Mouse (Mus musculus) layer of hippocampus, postnatal 10 days (tissue): ENCODE data around the gene Krt7. TPM values are rescaled to one million over a fixed set of nuclear protein-coding genes. Genes with fewer than 3 reads are reported as not detected.

Experiments
- DNase-seq, 2 experiments: peaks; one replicate each; pipeline ENCODE4 v3.0.0; 2021; ENCODE audit warnings: low spot score in 2 of 2
- microRNA-seq, 2 experiments: library from miRNA; unstranded; fragments of <30 nt; microRNA quantifications; one replicate each; pipeline ENCODE4 v1.2.0; 2021
- total RNA-seq, 2 experiments: library from RNA; stranded (reverse); gene quantifications; 2 replicates each; pipeline ENCODE4 v1.2.3; 2021

Gene Krt7
- total RNA-seq, 2 experiments from 2014 or later: not detected

DNA sequence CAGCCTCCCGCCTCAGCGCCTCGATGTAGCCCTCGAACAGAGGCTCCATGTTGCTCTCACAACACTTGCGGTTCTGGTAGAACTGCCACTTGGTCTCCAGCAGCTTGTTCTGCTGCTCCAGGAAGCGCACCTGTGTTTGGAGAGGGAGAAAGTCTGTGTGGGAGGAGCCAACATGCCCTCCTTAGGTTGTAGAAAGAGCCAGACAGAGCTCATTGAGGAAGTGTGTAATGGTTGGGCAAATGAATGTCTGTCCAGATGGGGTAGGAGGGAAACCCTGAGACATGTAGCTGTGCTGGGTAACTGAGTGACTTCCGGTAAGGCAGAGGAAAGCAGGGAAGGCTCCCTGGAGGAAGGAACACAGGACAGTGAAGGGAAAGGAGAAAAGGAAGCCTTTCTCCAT lies 25.8 kb downstream of the Krt7 start:
- no peak for DNase-seq

DNA sequence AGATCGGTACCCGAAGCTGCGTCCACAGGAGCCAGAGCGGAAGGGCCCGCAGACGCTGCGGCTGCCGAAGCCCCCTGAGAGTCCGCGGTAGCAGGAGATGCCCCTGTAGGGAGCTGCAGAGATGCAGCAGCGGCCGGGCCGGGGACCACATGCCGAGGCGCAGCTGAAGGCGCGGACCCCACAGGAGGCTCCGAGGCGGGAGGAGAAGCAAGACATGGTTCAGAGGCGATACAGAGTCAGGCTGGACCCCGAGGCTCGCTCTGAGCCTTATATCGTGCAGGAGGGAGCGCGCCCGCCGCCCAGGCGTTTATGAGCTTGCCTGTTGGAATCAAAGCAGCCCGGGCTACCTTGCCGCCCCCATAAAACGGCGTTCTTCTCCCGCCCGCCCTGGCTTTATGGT lies 27.7 kb downstream of the Krt7 start, which contains the start of gene Krt87:
Krt87 (minus strand) TSS at position 250 of the 400 bp plus-strand sequence.
- no peak for DNase-seq

DNA sequence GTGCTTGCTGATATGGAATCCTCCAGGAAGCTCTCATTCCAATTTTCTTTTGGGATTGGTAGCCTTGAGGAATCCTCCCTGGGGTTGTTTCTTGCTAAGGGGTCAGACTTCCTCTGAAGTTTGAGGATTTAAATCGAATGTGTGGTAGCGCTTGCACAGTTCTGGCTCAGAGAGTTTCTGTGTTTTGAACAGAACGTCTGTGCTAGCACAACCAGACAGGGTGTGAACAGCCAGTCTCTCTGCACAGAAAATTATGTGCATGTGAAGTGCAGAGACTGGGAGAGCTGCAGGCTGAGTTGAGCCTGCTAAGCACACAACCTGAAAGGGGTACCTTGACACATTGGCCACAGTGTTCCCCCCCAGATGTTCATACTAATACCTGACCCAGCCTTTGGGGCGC lies 30.0 kb downstream of the Krt7 start:
- DNase-seq: no peak

DNA sequence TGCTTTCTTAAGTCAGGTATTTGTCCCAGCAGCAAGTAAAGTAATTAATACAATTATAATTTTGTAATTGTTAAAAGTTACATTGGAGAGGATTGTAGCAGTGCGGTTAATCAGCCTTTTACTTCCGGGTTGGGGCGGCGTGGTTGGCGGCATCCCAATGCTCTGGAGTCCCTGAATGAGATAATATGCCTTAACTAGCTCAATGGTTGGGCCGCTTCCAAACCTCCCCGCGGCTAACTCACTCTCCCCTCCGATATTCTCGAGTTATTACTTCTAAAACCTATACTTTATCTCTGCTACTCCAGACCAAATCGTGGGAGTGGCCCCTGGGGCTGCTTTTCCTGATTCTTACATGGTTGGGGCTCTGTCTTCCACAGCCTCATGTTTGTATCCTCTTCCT lies 35.7 kb downstream of the Krt7 start:
- no peak for DNase-seq

DNA sequence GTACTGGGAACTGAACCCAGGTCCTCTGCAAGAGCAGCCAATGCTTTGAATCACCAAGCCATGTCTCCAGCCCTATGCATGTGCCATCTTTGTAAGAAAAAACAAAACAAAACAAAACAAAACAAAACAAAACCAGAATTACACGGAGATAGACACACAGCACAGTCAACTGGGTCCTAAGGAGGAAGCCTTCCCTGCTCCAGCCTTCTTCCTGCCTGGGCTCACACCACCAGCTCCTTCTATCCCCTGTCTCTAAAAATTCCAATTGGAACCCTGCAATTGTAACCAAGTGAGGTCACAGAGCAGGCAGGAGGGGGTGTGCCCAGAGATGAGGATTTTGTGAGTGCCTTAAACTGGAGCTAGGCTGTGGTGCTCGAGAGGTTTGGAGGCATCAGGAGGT lies 36.6 kb downstream of the Krt7 start, which contains the start of gene Krt88:
Krt88 (plus strand) TSS at position 301 of the 400 bp plus-strand sequence.
- DNase-seq: no peak

DNA sequence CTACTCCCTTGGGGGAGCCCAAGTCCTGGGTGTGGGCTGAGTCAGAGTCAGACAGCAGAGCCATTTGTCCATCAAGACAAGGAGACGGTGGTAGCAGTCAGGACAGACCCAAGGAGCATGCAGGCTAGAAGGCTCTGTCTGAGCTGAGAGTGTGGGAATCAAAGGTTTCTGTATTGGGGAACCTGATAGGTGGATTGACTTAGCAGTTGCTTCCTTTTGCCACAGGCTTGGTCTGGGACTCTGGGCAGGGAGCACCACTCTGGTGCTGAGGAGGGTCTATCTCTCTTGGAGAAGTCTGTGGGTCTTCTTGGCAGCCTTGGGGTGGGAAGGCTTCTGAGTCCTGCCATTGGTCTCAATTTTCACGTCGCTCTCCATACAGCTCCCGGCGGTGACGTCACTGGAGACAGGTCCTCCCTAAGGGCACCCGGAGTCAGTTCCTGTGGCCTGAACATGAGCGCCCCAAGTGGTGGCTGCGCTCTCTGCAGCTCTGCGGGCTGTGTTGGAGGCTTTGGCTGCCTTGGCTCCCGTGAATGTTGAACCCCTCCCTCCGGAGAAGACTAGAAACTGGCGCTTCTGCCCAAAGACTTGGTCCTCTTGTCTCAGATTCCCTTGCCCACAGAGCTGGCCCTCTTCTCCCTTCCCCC lies 42.4 kb downstream of the Krt7 start:
- peak; percentile 79 to 83 for DNase-seq

DNA sequence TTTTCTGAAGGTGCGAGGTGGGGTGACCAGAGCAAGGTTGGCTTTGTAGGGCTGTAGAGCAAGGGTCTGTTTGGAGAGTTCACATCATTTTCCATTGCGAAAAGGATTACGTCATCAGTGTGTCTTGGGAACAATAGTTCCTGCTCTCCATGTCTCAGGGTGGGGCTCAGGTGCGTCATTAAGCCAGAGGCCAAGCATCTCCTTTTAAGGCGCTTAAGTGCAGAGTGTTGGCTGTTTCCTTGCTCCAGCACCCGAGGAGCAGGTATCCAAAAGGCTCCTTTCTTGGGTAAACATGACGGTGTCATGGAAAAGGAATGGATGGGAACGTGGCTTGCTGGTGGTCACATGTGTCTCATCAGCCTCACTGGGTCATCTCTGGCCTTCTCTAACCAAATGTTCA lies 43.9 kb downstream of the Krt7 start:
- DNase-seq: no peak

DNA sequence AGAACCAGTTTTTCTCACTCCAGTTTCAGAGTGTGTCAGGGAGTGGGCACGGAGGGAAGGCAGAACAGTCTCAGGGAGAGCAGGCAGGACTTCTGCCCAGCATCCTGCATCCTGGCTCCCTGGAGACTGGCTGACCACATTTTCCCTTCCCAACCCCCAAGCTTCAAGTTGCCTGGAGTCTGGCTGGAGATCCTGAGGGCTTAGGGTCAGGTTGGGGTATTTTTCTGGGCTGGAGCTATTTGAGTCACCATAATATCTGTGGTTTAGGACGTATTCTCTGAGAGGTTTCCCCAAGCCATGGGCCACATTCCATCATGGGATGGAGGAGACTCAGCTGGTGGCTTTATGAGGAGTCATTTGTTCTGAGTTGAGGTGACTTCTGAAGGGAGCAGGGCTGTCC lies 44.4 kb downstream of the Krt7 start:
- no peak for DNase-seq

DNA sequence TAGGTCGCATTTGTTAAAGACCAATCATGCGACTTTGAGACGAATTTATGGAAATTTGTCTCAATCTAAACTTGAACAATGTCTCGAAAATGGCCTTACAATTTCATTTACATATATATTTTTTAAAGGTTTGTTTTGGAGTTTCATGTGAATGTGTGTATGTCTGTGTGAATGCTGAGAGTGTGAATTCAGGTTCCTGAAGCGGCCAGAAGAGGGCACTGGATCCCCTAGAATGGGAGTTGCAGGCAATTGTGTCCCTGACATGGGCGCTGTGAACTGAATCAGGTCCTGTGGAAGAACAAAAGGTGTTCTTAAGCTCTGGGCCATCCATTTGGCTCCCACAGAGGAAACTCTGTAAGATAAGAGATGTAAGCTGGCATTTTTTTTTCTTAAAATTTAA lies 45.0 kb downstream of the Krt7 start:
- no peak for DNase-seq

DNA sequence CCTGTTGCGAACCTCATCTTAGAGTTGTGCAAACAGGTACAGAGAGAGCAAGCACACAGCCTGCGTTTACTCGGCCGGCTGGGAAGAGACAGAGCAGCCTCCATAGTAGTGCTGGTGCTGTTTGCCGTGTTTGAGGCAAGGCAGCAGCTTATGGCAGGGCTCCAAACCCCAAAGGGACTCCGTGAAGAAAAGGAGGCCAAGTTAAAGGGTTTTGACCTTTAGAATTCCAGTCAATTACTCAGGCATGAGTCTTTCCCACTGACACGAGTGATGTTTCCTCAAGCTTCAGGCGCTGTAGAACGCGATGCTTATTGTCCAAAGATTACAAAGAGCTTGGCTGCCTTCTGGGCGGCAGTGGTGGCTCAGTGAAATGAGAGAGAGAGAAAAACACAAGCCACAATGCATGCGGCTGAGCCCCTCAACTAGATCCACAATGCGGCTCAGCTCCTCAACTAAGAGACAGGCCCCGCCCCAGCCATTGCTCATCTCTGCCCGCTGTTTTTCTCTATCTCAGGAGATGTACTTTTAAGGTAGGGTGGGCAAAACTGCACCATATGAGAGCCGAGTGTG lies 47.6 kb downstream of the Krt7 start:
- DNase-seq: no peak

DNA sequence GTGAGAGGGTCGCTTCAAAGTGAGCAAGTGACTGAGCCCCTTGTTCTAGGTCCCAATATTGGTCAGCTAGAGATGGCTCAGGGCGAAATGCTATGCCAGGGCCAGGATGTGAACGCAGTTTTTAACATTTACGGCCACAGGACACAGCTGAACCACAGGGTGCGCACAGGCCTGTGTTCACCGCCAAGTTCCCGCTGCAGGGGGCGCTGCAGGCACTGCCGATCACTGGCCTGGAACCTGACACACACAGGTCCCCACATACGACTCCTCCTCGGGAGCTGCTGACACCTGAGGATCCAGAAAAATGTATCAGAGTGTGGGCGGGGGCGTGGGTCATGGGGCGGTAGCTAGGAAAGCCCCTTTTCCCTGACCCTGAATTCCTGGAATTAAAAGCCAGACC lies 48.4 kb downstream of the Krt7 start:
- DNase-seq: no peak

DNA sequence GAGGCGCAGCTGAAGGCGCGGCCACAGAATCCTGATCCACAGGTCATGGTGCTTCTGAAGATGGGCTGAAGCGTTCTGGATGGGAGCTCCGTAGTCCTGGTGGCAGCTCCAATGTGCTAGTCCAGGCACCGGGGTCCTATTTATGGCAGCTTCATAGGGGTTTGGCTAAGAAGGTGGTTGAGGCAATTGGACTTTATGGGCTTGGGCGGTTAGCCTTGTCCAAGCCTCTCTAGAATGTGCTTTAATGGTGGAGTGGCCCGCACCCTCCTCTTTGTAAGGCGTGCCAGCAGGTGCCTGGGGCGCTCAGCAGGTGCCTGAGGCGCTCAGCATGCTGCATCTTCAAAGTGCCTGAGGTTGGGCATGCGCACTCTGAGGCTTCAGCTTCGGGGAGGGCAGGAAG lies 52.8 kb downstream of the Krt7 start, which contains the start of gene Krt81:
Krt81 (minus strand) TSS at position 101 of the 400 bp plus-strand sequence.
- no peak for DNase-seq

DNA sequence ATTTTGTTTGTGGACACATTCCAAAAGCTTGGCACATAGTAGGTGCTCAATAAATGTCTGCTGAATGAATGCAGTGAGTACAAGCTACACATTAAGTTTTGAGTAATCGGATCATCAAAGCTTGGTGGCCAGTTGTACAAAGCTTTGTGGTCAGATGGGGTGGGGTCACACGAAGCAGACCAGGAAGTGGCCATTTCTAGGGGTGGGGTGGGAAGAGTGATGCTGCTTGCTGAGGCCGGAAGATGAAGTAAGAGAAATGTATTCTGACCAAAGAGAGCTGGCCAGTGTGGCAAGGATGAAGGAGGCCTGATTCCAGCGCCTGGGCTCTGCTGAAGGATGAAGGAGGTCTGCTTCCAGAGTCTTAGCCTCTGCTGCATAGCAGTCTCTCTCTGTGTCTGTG lies 58.2 kb downstream of the Krt7 start:
- no peak for DNase-seq

DNA sequence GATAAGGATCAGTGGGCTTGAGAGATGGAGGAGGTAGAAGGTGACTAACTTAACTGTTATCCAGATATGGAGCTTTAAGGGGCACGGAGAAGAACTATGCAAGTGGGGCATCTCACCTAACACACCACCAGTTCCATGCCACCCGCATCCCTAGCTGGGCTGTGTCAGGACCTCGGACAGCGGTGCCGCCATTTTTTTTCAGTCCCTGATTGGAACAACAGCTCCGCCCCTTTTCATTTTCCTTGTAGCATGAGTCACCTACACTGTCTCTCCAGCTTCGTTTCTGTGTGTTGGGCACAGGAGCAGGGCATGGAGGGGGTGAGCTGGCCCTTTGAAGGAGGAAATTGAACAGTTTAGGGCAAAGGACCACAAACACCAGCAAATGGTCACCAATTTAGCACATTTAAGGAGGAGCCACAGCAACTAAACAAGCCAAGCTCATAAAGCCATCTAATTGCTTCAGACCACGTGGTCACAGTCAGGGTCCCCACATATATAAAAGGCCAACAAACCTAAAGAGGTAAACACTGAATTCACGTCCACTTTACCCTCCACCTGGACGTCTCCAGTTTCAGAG lies 62.2 kb downstream of the Krt7 start, which contains the start of gene Krt86:
Krt86 (plus strand) TSS at position 527 of the 577 bp plus-strand sequence.
- DNase-seq: no peak

DNA sequence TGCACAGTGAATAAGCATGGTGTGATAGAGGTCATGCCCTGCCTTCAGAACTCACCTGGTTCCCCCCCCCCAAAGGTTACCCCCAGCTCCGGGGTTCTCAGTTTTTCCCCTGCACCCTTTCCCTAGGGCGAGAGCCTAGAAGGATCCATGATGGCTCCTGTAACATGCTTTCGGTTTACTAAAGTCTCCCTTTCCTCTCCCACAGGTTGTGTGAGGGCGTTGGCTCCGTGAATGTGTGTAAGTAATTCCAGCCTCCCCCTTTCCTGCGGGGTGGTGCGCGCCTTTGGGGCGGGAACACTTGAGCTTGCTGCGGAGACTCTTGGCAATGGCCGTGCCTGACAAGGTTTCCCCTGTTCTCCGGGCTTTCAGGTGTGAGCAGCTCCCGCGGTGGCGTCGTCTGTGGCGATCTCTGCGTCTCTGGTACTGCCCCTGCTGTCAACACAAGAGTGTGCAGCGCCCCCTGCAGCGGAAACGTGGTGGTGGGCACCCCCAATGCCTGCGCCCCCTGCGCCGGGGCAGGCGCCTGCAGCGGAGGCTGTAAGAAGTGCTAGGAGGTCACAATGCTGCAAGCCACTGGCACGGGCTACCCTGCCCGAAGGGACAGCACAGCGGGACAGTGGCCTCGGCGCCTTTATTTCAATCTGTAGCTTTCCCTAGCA lies 68.3 kb downstream of the Krt7 start:
- DNase-seq: peak; percentile 72 to 79

DNA sequence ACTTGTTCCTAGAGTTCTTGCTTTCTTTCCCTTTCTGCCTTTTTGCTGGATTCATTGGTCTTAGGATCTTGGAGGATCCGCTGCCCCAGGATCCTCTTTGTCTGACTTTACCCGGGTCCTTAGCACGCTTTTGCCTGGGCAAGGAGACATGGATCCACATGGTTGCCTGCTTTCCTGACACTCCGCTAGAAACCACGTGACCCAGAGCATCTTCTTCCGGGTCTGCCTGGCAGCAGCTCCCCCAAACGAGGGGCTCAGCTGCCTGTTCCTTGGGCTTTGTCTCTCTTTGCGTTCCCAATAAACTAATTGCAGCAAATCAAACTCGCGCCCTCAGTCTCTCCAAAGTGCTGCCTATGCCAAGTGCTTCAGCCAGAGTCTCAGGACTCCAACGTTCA lies 68.8 kb downstream of the Krt7 start:
- no peak for DNase-seq

Small RNA genes within 50 kb of the gene (microRNA-seq; reads per million reads assigned to microRNA genes)
- 1.1 to 3.1 reads per million in 2 experiments for gene Mir1941

Other genes with a start within 250 kb of the Krt7 start
- gene Acvr1b, start 237.0 kb upstream of the Krt7 start, total RNA-seq: 10 to 100 TPM; 78.9 to 79.2 TPM
- 10 to 100 TPM; 33.3 to 35.3 TPM for gene Grasp, start 186.9 kb upstream of the Krt7 start, total RNA-seq
- gene Nr4a1, start 156.8 kb upstream of the Krt7 start, total RNA-seq: 10 to 100 TPM; 28.4 to 33.9 TPM
- 10 to 100 TPM; 41.1 to 43.3 TPM for gene Atg101, start 126.8 kb upstream of the Krt7 start, total RNA-seq
- gene 6030408B16Rik, start 117.8 kb upstream of the Krt7 start, total RNA-seq: not detected
- gene Krt80, start 40.9 kb upstream of the Krt7 start, total RNA-seq: under 1 TPM in 1 of 2 experiments, not detected in 1; 0.23 TPM
- gene Krt87, start 27.8 kb downstream of the Krt7 start, total RNA-seq: under 1 TPM; 0.55 to 0.62 TPM
- not detected for gene Krt88, start 36.7 kb downstream of the Krt7 start, total RNA-seq
- gene Krt81, start 52.7 kb downstream of the Krt7 start, total RNA-seq: not detected
- under 1 TPM in 1 of 2 experiments, not detected in 1; 0.23 TPM for gene Krt86, start 62.4 kb downstream of the Krt7 start, total RNA-seq
- gene Krt83, start 80.5 kb downstream of the Krt7 start, total RNA-seq: not detected
- not detected for gene Gm49425, start 106.2 kb downstream of the Krt7 start, total RNA-seq
- gene Krt84, start 121.8 kb downstream of the Krt7 start, total RNA-seq: not detected
- not detected for gene Krt82, start 139.6 kb downstream of the Krt7 start, total RNA-seq
- gene Krt90, start 151.9 kb downstream of the Krt7 start, total RNA-seq: under 1 TPM in 1 of 2 experiments, not detected in 1; 0.25 TPM
- under 1 TPM in 1 of 2 experiments, not detected in 1; 0.13 TPM for gene Krt75, start 162.9 kb downstream of the Krt7 start, total RNA-seq
- gene Gm5414, start 217.1 kb downstream of the Krt7 start, total RNA-seq: not detected
- not detected for gene Gm5478, start 236.3 kb downstream of the Krt7 start, total RNA-seq